Mouse (Mus musculus) forebrain, embryonic 11.5 days (tissue): ENCODE results near the gene Sh3bp5. TPM values are rescaled to one million over a fixed set of nuclear protein-coding genes. Genes with fewer than 3 reads are reported as not detected.

Source experiments
- ATAC-seq: fragments of 200-750 bp; cut with Nextera tagmentation; replicated peaks from 2 replicates; pipeline ENCODE4 v1.8.0; 2017; ENCODE audit warnings: moderate TSS enrichment; ENCODE audit not compliant: low FRiP score
- DNase-seq: peaks from one replicate; pipeline ENCODE4 v3.0.0-alpha.2; 2017; ENCODE audit warnings: low spot score
- H3K27ac ChIP-seq: fragments of 300-500 bp; sonication (generic); 2 replicates; pipeline ENCODE4 v1.5.1; 2014; ENCODE audit warnings: low read depth, low read length
- H3K27me3 ChIP-seq: fragments of 300-500 bp; sonication (generic); 2 replicates; pipeline ENCODE4 v1.6.1; 2014; ENCODE audit warnings: mild to moderate bottlenecking, low read length, mixed read lengths; ENCODE audit not compliant: control insufficient read depth, insufficient read depth
- H3K36me3 ChIP-seq: fragments of 300-500 bp; sonication (generic); 2 replicates; pipeline ENCODE4 v1.6.1; 2014; ENCODE audit warnings: mild to moderate bottlenecking, low read length, moderate library complexity, mixed read lengths; ENCODE audit not compliant: control insufficient read depth, insufficient read depth
- H3K4me1 ChIP-seq: fragments of 300-500 bp; sonication (generic); replicated peaks from 2 replicates; pipeline ENCODE4 v1.6.1; 2014; ENCODE audit warnings: low read length, mixed read lengths; ENCODE audit not compliant: control insufficient read depth, insufficient read depth
- H3K4me2 ChIP-seq: fragments of 300-500 bp; sonication (generic); 2 replicates; pipeline ENCODE4 v1.6.1; 2014; ENCODE audit warnings: low read depth, mild to moderate bottlenecking, low read length, moderate library complexity, mixed read lengths; ENCODE audit not compliant: severe bottlenecking
- H3K4me3 ChIP-seq: fragments of 300-500 bp; sonication (generic); 2 replicates; pipeline ENCODE4 v1.5.1; 2014; ENCODE audit warnings: low read depth, low read length
- H3K9ac ChIP-seq: fragments of 300-500 bp; sonication (generic); 2 replicates; pipeline ENCODE4 v1.6.1; 2014; ENCODE audit warnings: low read length
- H3K9me3 ChIP-seq: fragments of 300-500 bp; sonication (generic); 2 replicates; pipeline ENCODE4 v1.6.1; 2016; ENCODE audit warnings: low read length, mixed read lengths; ENCODE audit not compliant: control insufficient read depth
- WGBS: fragments of 180-500 bp; shearing (Covaris S2); extraction: QIAGEN DNeasy Blood & Tissue Kit; methylation state at CpG from one replicate; pipeline ENCODE4 v1.1.7; 2014; 5-methylcytosine and 5-hydroxymethylcytosine counted together
- polyA plus RNA-seq: library from polyadenylated mRNA; unstranded; fragments of >200 nt; fragmentation: Nextera tagmentation; extraction: Ambion mirVana; gene quantifications from 2 replicates; pipeline ENCODE4 v1.2.1, GENCODE M21; 2014

Gene Sh3bp5
- polyA plus RNA-seq, 1 experiment from 2014 or later = 17.4 TPM

DNA sequence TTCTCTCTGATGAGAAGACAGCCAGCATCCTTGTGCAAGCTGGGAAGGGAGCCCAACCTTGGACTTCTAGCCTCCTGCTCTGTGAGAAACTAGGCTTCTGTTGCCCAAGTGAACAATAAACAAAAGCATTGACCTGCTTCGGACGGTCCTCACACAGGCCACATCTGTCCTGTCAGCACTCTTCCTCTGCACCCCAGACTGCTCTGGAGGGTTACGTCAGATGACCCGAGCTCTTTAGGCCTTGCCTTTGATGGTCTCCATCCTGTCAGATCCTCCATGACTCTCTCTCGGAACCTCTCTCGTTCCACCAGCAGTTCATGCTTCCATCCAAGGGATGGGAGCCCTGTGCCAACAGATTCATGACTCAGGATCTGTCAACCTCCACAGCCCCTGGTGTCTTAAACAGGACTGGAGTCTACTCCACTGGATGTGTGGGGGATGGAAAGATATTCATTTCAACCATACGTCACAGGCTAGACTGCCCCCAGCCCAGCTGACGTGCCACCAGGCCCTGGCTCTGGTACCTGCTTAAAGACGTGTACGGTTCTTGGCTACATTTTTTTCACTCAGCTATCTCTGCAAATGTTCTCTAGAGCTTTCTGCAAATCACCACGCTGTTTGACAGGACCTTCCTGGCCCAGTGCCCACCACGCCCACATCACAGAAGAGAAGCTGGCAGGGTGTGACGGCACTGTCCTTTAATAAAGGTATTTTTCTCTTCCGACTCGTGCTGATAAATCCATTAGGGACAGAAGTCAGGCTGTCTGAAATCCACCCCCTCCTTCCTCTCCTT lies 7.5 kb downstream of the Sh3bp5 start:
- Histone ChIP-seq H3K27ac (no peak overlapping the region), H3K4me2 (no peak overlapping the region), H3K4me1 (0 out of 2 replicates have a peak, but pooled peaks cover 1% of the 10 kb centered on the region), H3K4me3 (no peak overlapping the region), H3K27me3 (no peaks in the 10 kb centered on the region), H3K36me3 (no peaks in the 10 kb centered on the region), H3K9ac (no peak overlapping the region), H3K9me3 (no peaks in the 10 kb centered on the region)
- ATAC-seq = no peak
- 86% methylated on average over 15 of the region's 15 CpGs for WGBS
- DNase-seq = no peak

DNA sequence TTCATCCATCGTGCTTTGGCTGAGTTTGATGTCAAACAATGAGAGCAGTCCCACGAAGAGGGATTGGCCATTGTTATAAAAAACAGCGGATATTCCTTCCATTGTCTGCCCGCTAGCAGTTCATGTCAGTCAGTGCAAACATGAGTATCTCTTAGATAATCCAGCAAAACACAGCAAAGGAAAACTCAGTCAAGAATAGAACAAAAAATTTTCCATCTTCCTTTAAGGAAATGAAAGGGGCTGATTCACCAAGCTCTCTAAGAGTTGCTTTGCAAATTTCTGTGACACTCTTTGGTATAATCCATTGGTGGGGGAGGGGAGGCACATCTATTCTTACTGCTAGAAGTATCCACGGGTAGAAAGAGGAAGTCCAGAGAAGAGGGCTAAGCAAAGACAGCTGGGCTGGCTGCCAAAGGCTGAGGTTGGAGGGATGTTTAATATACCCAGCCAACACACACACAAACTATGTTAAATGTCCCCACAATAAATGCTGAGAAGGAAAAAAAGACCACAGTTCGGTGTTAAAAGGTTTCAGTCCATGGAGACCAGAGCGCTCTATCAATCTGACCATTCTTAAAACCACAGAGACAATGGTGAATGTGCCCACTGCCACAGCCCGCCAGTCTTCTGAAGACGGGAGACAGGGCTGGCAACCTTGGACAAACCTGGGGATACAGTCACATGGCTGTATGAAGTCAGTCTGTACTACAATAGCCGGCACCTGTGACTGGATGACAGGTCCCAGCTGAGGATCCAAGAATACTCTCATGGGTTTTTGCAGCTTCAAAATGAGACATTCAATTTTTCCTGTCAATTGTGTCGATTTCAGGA lies 12.7 kb downstream of the Sh3bp5 start:
- Histone ChIP-seq H3K27me3 (no peaks in the 10 kb centered on the region), H3K9ac (no peak overlapping the region), H3K4me3 (no peak overlapping the region), H3K4me1 (0 out of 2 replicates have a peak, but pooled peaks cover 1% of the 10 kb centered on the region), H3K27ac (no peak overlapping the region), H3K4me2 (no peak overlapping the region), H3K36me3 (no peaks in the 10 kb centered on the region), H3K9me3 (no peaks in the 10 kb centered on the region)
- DNase-seq (no peak), ATAC-seq (no peak)
- WGBS = 80% methylated on average over 11 of the region's 11 CpGs

DNA sequence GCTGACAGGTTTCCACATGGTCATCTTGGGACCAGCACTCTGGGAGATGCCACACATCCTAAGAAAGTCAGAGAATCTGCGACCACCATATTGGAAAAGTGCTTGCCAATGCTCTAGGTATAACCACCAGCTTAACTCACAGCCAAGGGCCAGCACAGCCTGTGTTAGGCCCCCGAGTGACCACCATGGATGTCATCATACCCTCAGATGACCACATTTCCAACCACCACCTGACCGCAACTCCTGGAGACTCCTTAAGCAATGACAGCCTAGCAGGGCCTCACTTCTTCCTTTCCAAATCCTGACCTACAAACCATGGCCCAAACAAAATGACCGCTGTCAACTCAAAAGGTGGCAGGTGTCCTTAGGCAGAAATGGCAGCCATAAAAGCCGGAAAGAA lies 13.5 kb downstream of the Sh3bp5 start:
- 89% methylated on average over 5 of the region's 5 CpGs for WGBS
- no peaks in the 10 kb centered on the region for H3K27me3 ChIP-seq
- H3K36me3 ChIP-seq = no peaks in the 10 kb centered on the region
- ATAC-seq (no peak), DNase-seq (no peak)
- H3K4me3 ChIP-seq = no peak overlapping the region
- no peak overlapping the region for H3K9ac ChIP-seq
- H3K9me3 ChIP-seq = no peaks in the 10 kb centered on the region
- 0 out of 2 replicates have a peak, but pooled peaks cover 1% of the 10 kb centered on the region for H3K4me1 ChIP-seq
- H3K4me2 ChIP-seq = no peak overlapping the region
- H3K27ac ChIP-seq = no peak overlapping the region

DNA sequence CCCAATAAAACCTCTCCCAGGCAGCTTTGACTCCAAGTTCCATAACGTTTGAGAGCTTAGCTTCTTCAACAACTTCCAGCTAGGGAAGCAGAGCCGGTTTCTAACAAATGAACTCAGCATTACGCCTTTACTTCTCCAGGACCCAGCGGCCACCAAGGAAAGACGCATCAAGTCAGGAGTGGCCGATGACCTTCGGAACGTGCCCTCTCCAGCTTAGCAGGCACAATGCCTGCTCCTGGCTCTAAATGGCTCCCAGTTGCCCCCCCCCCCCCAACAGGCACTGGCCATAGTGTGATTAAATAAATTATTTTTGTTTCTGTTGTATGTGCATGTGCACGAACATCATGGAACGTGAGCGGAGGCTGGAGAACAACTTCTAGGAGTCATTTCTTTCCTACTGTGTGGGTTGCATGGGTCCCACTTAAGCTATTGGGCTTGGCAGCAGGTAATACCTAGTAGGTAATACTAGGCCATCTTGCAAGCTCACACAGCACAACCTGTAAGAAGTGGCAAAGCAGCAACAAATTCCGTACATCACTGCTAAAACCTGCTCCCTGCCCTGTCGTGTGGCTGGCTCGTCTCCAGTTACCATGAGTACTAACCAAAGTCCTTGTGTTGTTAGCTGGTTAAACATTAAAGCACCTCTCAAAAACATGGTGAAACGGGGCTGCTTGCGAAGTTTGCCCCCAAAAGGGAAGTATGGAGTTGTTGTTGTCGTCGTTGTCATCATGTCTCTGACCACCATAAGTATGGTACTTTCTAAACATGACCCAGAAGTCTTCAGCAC lies 14.2 kb downstream of the Sh3bp5 start:
- no peak for ATAC-seq
- WGBS = 92% methylated on average over 18 of the region's 18 CpGs
- H3K4me1 ChIP-seq = 0 out of 2 replicates have a peak, but pooled peaks cover 1% of the 10 kb centered on the region

DNA sequence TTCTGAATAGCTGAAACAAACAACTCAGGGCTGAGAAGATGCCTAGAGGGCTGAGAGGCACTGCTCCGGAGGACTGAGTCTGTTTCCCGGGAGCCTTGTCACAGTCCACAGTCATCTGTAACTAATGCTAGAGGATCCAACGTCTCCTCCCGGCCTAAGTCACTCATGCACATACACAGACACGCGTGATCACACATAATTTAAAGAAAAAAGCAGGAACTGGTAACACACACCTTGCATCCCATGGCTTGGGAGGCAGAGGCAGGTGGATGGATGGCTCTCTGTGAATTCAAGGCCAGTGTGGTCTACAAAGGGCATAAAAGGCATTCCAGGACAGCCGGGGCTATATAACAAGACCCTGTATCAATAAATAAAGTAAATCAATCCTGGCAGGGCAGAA lies 14.9 kb downstream of the Sh3bp5 start:
- H3K4me3 ChIP-seq = no peak overlapping the region
- H3K36me3 ChIP-seq = no peaks in the 10 kb centered on the region
- H3K27me3 ChIP-seq = no peaks in the 10 kb centered on the region
- 75% methylated on average over 7 of the region's 7 CpGs for WGBS
- no peak overlapping the region for H3K4me2 ChIP-seq
- H3K4me1 ChIP-seq = 0 out of 2 replicates have a peak, but pooled peaks cover 1% of the 10 kb centered on the region
- ATAC-seq (no peak), DNase-seq (no peak)
- no peak overlapping the region for H3K27ac ChIP-seq
- no peak overlapping the region for H3K9ac ChIP-seq
- no peaks in the 10 kb centered on the region for H3K9me3 ChIP-seq

More for the DNA sequence above, 14.2 kb downstream of the Sh3bp5 start:
- Histone ChIP-seq H3K9ac (no peak overlapping the region), H3K27ac (no peak overlapping the region), H3K9me3 (no peaks in the 10 kb centered on the region), H3K4me2 (no peak overlapping the region), H3K4me3 (no peak overlapping the region), H3K36me3 (no peaks in the 10 kb centered on the region), H3K27me3 (no peaks in the 10 kb centered on the region)
- no peak for DNase-seq

DNA sequence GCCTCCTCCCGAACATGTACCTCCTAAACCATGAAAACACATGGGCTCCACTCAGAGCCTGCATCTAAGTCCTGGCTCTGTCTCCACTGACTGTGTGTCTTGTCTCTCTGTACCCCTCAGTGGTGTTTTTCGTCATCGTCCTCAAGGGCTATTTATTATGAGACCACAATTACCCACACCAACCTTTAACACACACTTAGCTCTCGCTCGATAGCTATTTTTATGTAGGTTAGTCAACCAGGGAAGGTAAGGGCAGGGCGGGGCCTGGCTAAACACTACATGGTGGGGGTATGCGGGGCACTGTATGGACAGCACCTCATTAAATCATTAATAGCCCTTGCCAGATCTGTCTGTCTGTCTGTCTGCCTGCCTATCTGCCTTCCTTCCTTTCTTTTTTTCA lies 15.3 kb downstream of the Sh3bp5 start:
- Histone ChIP-seq H3K27me3 (no peaks in the 10 kb centered on the region), H3K4me2 (no peak overlapping the region), H3K4me1 (0 out of 2 replicates have a peak, but pooled peaks cover 1% of the 10 kb centered on the region), H3K9me3 (no peaks in the 10 kb centered on the region), H3K36me3 (no peaks in the 10 kb centered on the region), H3K27ac (no peak overlapping the region), H3K9ac (no peak overlapping the region), H3K4me3 (no peak overlapping the region)
- 90% methylated on average over 7 of the region's 7 CpGs for WGBS
- ATAC-seq = no peak
- no peak for DNase-seq

DNA sequence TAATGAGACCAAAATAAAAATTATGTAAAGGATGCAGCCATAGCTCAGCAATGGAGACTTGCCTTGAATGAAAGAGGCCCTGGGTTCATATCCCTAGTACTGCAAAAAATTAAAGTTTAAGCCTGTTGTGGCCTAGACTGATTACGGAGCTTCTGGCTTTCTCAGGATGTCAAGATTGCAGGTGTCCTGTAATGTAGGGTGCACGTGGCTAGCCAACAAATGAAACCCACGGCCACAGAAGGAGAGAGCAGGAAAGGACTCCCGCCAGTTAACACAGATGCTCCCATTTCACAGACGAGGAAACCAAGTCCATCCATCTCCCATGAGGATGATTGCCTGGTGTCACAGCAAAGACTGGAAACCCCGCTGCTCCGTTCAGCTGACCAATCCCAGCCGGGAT lies 15.7 kb downstream of the Sh3bp5 start:
- Histone ChIP-seq H3K36me3 (no peaks in the 10 kb centered on the region), H3K9ac (no peak overlapping the region), H3K4me2 (no peak overlapping the region), H3K27ac (no peak overlapping the region), H3K4me1 (0 out of 2 replicates have a peak, but pooled peaks cover 1% of the 10 kb centered on the region), H3K9me3 (no peaks in the 10 kb centered on the region), H3K4me3 (no peak overlapping the region), H3K27me3 (no peaks in the 10 kb centered on the region)
- WGBS = 95% methylated on average over 8 of the region's 8 CpGs
- no peak for DNase-seq
- no peak for ATAC-seq

DNA sequence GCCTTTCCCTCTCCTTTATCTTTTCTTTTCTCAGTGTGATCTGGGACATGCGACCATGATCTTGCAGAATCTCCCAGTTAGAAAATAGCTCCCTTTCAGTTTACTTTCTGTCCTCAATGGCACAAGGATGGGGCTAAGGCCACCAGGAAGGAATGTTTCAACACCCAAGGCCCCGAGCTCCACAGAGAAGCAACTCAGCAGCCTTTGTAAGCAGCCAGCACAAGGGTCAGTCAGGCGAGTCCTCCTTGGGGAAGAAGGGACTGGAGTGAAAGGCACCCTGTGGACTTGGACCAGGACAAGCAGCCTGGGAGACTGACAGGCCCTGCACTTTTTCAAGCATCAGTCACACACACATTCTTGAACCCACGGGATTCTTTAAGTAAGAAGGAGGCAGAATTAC lies 16.6 kb downstream of the Sh3bp5 start:
- Histone ChIP-seq H3K4me2 (no peak overlapping the region), H3K36me3 (no peaks in the 10 kb centered on the region), H3K9ac (no peak overlapping the region), H3K4me3 (no peak overlapping the region), H3K9me3 (no peaks in the 10 kb centered on the region), H3K27ac (no peak overlapping the region), H3K27me3 (no peaks in the 10 kb centered on the region), H3K4me1 (0 out of 2 replicates have a peak, but pooled peaks cover 1% of the 10 kb centered on the region)
- DNase-seq (no peak), ATAC-seq (no peak)
- WGBS = 35% methylated on average over 4 of the region's 4 CpGs
